ENCODE assay signal across 8 mouse cellular contexts in genomic region chr5:137045402-137046323, GRCm38 (mm10). TPM values are rescaled to one million over a fixed set of nuclear protein-coding genes. Genes with fewer than 3 reads are reported as not detected.
A peak's percentile ranks its signal among the peaks of the same experiment; 100 is the strongest.
DNase-seq lines count a peak whose midpoint lies in the region; ATAC-seq and TF ChIP-seq lines count a peak whose summit lies in the region.

Gene Ap1s1, minus strand, starts transcription at chr5:137046135.

- H3K9me3 ChIP-seq in megakaryocyte, embryonic 14.5 days = no peaks in the 10 kb centered on the region

- peak; percentile 89 for ATAC-seq in activated CD4-positive, CD25-positive, alpha-beta regulatory T cell, adult 4 months

- H3K4me1 ChIP-seq in cortical plate, adult 2 months (ENCODE audit: control insufficient read depth, insufficient read depth, low read length) = peaks cover 3% of the 10 kb centered on the region
- peaks cover 43% of the 10 kb centered on the region for H3K4me1 ChIP-seq in megakaryocyte, embryonic 14.5 days

- H3K27me3 ChIP-seq in megakaryocyte, embryonic 14.5 days (replicated peaks) = no peaks in the 10 kb centered on the region

- peak; percentile 64 for TF ChIP-seq POLR2A in cortical plate, adult 2 months (IDR thresholded peaks at IDR 0.05; ENCODE audit: extremely low read depth, insufficient read depth, low read length)

- TF ChIP-seq CTCF in cortical plate, adult 2 months (IDR thresholded peaks at IDR 0.05; ENCODE audit: extremely low read depth, insufficient read depth, low read length) = no peak

- H3K4me3 ChIP-seq in cortical plate, adult 2 months (ENCODE audit: insufficient read depth, low read length) = peak within 1 kb of the TSS; percentile 76
- H3K4me3 ChIP-seq in megakaryocyte, embryonic 14.5 days (replicated peaks) = peak within 1 kb of the TSS; percentile 95

- H3K27ac ChIP-seq in cortical plate, adult 2 months (ENCODE audit: insufficient read depth, low read length) = peak within 1 kb of the TSS; percentile 30

- DNase-seq in gastrocnemius, adult 8-10 months (ENCODE audit: low spot score in 2 of 2) = peak; percentile 88 to 91
- DNase-seq in hindlimb bud, embryonic 11.5 days (ENCODE audit: extremely low spot score, low read depth, low spot score) = peak; percentile 99
- peak; percentile 94 to 98 for DNase-seq in left cerebral cortex, adult 8-10 months (ENCODE audit: low spot score in 2 of 2)
- peak; percentile 99 for DNase-seq in right cerebral cortex, postnatal 10 days (ENCODE audit: low spot score in 2 of 2)
- peak; percentile 98 for DNase-seq in urinary bladder, postnatal 25 days (ENCODE audit: low spot score)

- peaks cover 32% of the 10 kb centered on the region for H3K36me3 ChIP-seq in megakaryocyte, embryonic 14.5 days (replicated peaks; ENCODE audit: low read length)

RNA-seq across cellular contexts. Expression of gene Ap1s1, which starts in this region (rescaled TPM):
- polyA plus RNA-seq in activated CD4-positive, CD25-positive, alpha-beta regulatory T cell, adult 4 months (2017; shearing (Covaris generic)) = 10 to 100 TPM; 71.3 to 90.7 TPM
- polyA plus RNA-seq in cortical plate, adult 2 months (2012; rRNA removed) = 311 and 334 TPM in 2 replicates
- 10 to 100 TPM; 15.4 to 22.0 (median 17.8) TPM for total RNA-seq in gastrocnemius, adult 8-10 months (2022)
- 100 to 1,000 TPM; 318 to 379 (median 354) TPM for total RNA-seq in left cerebral cortex, adult 8-10 months (2022)
- 253 and 284 TPM in 2 replicates for polyA plus RNA-seq in megakaryocyte, embryonic 14.5 days (2012; ENCODE audit: insufficient read depth, low replicate concordance)

Comparison
In these comparisons a context has a peak if more than half of its experiments do, and no peak if none do; other contexts are left out.
1. Peak in every context shown above with its lines: DNase-seq, ATAC-seq, H3K4me3 ChIP-seq and H3K27ac ChIP-seq.
2. RNA of gene Ap1s1 (total RNA-seq): 318 to 379 TPM in left cerebral cortex, adult 8-10 months; 15.4 to 22.0 TPM in gastrocnemius, adult 8-10 months; every median in the first group is over 10 times any median in the second.